Mouse (Mus musculus): ENCODE measurements at regions not wholly inside any gene's neighbourhood (a gene's known extent, or its start where the extent isn't known, plus 50 kb on each side); places are given as distances from the start of the nearest gene placed in this dataset.

DNA sequence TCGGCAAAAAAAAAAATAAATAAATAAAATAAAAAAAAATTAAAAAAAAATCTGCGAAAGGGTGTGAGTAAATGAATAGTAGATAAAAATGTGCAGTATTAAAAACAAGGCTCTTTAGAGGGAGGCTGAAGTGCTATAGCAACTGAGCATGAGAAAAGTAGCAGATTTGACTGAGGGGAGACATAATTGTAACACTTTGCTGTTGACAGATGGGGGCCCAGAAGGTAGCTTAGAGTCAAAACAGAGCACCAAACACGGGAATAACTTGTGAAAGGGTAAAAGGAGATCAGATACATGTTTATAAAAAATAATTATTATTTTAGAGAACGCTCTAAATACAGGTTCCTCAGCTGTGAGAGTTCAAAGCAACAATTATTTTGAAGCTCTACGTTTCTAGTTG, 605.1 kb downstream of the Tmem182 start:
- TF ChIP-seq CTCF (IDR thresholded peaks at IDR 0.05; ENCODE audit: low read depth): no peak
- TF ChIP-seq EP300 (IDR thresholded peaks at IDR 0.05; ENCODE audit: low read depth): no peak
- H3K4me2 ChIP-seq (ENCODE audit: low read depth): no peak overlapping the region
- no peak for DNase-seq (ENCODE audit: low read depth in 3 of 3, low spot score in 3 of 3)
- H3K9me3 ChIP-seq (ENCODE audit: control insufficient read depth, low read length): no peaks in the 10 kb centered on the region
- H3K4me1 ChIP-seq (replicated peaks; ENCODE audit: control insufficient read depth in 2 of 2, insufficient read depth in 2 of 2, low read length in 1 of 2): no peaks in the 10 kb centered on the region
- no peaks in the 10 kb centered on the region for H3K36me3 ChIP-seq (replicated peaks; ENCODE audit: control insufficient read depth, insufficient read depth, low read depth)
- H3K27ac ChIP-seq: no peak overlapping the region
- no peak overlapping the region for H3K9ac ChIP-seq (replicated peaks)
- no peak for ATAC-seq (ENCODE audit: insufficient read depth)
- H3K27me3 ChIP-seq (ENCODE audit: control insufficient read depth, insufficient read depth, low read length): no peaks in the 10 kb centered on the region
- no peak overlapping the region for H3K4me3 ChIP-seq (ENCODE audit: insufficient read depth in 1 of 2, low read depth in 2 of 2, low read length in 2 of 2)
- 61% methylated on average over 5 of the region's 5 CpGs for WGBS (ENCODE audit: insufficient replicate concordance)

DNA sequence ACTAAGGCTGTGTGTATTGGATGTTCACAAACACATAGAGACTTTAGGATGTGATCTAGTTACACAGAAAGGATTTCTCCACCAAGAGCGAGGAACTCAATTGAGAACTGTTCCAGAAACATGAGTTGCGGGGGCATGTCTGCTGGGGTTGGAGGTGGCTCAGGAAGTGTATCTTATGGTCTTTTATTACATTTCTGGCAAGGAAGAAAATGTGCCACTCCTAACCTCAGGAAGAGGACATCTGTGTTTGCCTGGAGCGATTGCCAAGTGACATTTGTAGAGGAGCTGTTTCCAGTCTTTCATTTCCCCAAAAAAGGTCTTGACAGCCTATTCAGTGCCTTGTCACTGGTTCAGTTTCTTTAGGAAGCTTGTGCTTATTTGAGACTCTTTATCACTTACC, 606.2 kb downstream of the Tmem182 start:
- no peak overlapping the region for H3K4me3 ChIP-seq (ENCODE audit: insufficient read depth in 1 of 2, low read depth in 2 of 2, low read length in 2 of 2)
- no peaks in the 10 kb centered on the region for H3K36me3 ChIP-seq (replicated peaks; ENCODE audit: control insufficient read depth, insufficient read depth, low read depth)
- no peak for DNase-seq (ENCODE audit: low read depth in 3 of 3, low spot score in 3 of 3)
- H3K9me3 ChIP-seq (ENCODE audit: control insufficient read depth, low read length): no peaks in the 10 kb centered on the region
- no peak overlapping the region for H3K27ac ChIP-seq
- no peaks in the 10 kb centered on the region for H3K27me3 ChIP-seq (ENCODE audit: control insufficient read depth, insufficient read depth, low read length)
- no peaks in the 10 kb centered on the region for H3K4me1 ChIP-seq (replicated peaks; ENCODE audit: control insufficient read depth in 2 of 2, insufficient read depth in 2 of 2, low read length in 1 of 2)
- 65% methylated on average over 3 of the region's 3 CpGs for WGBS (ENCODE audit: insufficient replicate concordance)
- no peak for ATAC-seq (ENCODE audit: insufficient read depth)
- no peak overlapping the region for H3K4me2 ChIP-seq (ENCODE audit: low read depth)
- no peak overlapping the region for H3K9ac ChIP-seq (replicated peaks)
- TF ChIP-seq CTCF (IDR thresholded peaks at IDR 0.05; ENCODE audit: low read depth) (no peak), EP300 (IDR thresholded peaks at IDR 0.05; ENCODE audit: low read depth) (no peak)

DNA sequence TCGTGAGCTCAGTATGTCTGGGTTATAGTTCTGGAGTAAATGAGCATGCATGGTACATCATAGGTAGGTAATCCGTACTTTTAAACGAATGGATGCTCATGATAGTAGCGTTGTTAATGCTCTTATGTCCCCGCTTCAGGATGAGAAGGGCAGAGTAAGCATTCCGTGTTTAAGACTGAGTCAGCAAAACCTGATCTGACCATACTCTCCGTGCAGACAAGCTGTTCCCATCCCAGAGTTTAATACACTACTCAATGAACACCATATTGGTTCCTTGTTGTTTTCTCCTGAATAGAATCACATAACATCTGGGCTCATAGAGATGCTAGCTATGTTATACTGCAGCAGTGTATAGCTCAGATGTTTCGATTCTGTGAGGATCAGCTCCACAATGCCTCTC, 606.7 kb downstream of the Tmem182 start:
- Histone ChIP-seq H3K9ac (replicated peaks) (no peak overlapping the region), H3K9me3 (ENCODE audit: control insufficient read depth, low read length) (no peaks in the 10 kb centered on the region), H3K27ac (no peak overlapping the region), H3K4me3 (ENCODE audit: insufficient read depth in 1 of 2, low read depth in 2 of 2, low read length in 2 of 2) (no peak overlapping the region), H3K36me3 (replicated peaks; ENCODE audit: control insufficient read depth, insufficient read depth, low read depth) (no peaks in the 10 kb centered on the region), H3K27me3 (ENCODE audit: control insufficient read depth, insufficient read depth, low read length) (no peaks in the 10 kb centered on the region), H3K4me2 (ENCODE audit: low read depth) (no peak overlapping the region), H3K4me1 (replicated peaks; ENCODE audit: control insufficient read depth in 2 of 2, insufficient read depth in 2 of 2, low read length in 1 of 2) (no peaks in the 10 kb centered on the region)
- 64% methylated on average over 8 of the region's 8 CpGs for WGBS (ENCODE audit: insufficient replicate concordance)
- ATAC-seq (ENCODE audit: insufficient read depth): no peak
- no peak for DNase-seq (ENCODE audit: low read depth in 3 of 3, low spot score in 3 of 3)
- TF ChIP-seq CTCF (IDR thresholded peaks at IDR 0.05; ENCODE audit: low read depth): no peak
- TF ChIP-seq EP300 (IDR thresholded peaks at IDR 0.05; ENCODE audit: low read depth): no peak

GRCm38 (mm10) chr1:41420489-41421327, 615.3 kb downstream of the Tmem182 start:
- H3K9ac ChIP-seq (replicated peaks): no peak overlapping the region
- WGBS (ENCODE audit: insufficient replicate concordance): 65% methylated on average over 3 of the region's 3 CpGs
- H3K4me1 ChIP-seq (replicated peaks; ENCODE audit: control insufficient read depth in 2 of 2, insufficient read depth in 2 of 2, low read length in 1 of 2): no peaks in the 10 kb centered on the region
- TF ChIP-seq EP300 (IDR thresholded peaks at IDR 0.05; ENCODE audit: low read depth) (no peak), CTCF (IDR thresholded peaks at IDR 0.05; ENCODE audit: low read depth) (no peak)
- no peak overlapping the region for H3K27ac ChIP-seq
- ATAC-seq (ENCODE audit: insufficient read depth) (no peak), DNase-seq (ENCODE audit: low read depth in 3 of 3, low spot score in 3 of 3) (no peak)
- no peaks in the 10 kb centered on the region for H3K36me3 ChIP-seq (replicated peaks; ENCODE audit: control insufficient read depth, insufficient read depth, low read depth)
- H3K4me3 ChIP-seq (ENCODE audit: insufficient read depth in 1 of 2, low read depth in 2 of 2, low read length in 2 of 2): no peak overlapping the region
- no peaks in the 10 kb centered on the region for H3K27me3 ChIP-seq (ENCODE audit: control insufficient read depth, insufficient read depth, low read length)
- no peak overlapping the region for H3K4me2 ChIP-seq (ENCODE audit: low read depth)
- no peaks in the 10 kb centered on the region for H3K9me3 ChIP-seq (ENCODE audit: control insufficient read depth, low read length)

- no peak for ATAC-seq (ENCODE audit: insufficient read depth)
- Histone ChIP-seq H3K9me3 (ENCODE audit: control insufficient read depth, low read length) (no peaks in the 10 kb centered on the region), H3K27ac (no peak overlapping the region), H3K9ac (replicated peaks) (no peak overlapping the region), H3K4me2 (ENCODE audit: low read depth) (no peak overlapping the region), H3K27me3 (ENCODE audit: control insufficient read depth, insufficient read depth, low read length) (no peaks in the 10 kb centered on the region), H3K4me1 (replicated peaks; ENCODE audit: control insufficient read depth in 2 of 2, insufficient read depth in 2 of 2, low read length in 1 of 2) (no peaks in the 10 kb centered on the region), H3K4me3 (ENCODE audit: insufficient read depth in 1 of 2, low read depth in 2 of 2, low read length in 2 of 2) (no peak overlapping the region), H3K36me3 (replicated peaks; ENCODE audit: control insufficient read depth, insufficient read depth, low read depth) (no peaks in the 10 kb centered on the region)
- DNase-seq (ENCODE audit: low read depth in 3 of 3, low spot score in 3 of 3): no peak
- WGBS (ENCODE audit: insufficient replicate concordance): 73% methylated on average over 6 of the region's 6 CpGs
- TF ChIP-seq CTCF (IDR thresholded peaks at IDR 0.05; ENCODE audit: low read depth): no peak
- TF ChIP-seq EP300 (IDR thresholded peaks at IDR 0.05; ENCODE audit: low read depth): no peak
Observed at GRCm38 (mm10) chr1:41427853-41428252, 622.5 kb downstream of the Tmem182 start.
